Mouse (Mus musculus) urinary bladder, postnatal 4 days (tissue): ENCODE data around the gene Tmprss9.
A peak's percentile ranks its signal among the peaks of the same experiment; 100 is the strongest.

ENCODE experiments used
- DNase-seq, 2 experiments: peaks; one replicate each; pipeline ENCODE4 v3.0.0; 2021 to 2022; ENCODE audit warnings: low spot score in 2 of 2

Gene Tmprss9

DNA sequence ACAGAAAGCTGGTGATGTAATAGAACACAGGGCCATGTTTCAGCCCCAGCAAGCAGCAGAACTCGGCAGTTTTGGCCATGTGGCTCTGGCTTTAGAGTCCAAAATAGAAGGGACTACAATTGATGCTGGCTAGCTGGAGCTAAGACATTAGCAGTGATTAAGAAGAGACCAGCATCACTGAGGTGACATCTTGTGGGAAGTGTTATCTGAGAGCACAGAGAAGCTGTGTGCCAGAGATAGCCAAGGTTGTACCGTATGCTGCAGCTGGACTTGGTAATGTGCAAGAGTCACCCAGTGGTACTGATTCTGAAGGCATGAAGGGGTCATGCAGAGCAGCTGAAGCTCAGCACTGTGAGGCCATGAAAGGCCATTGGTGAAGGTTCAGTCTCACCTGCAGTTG, 43.6 kb downstream of the Tmprss9 start:
- no peak for DNase-seq

DNA sequence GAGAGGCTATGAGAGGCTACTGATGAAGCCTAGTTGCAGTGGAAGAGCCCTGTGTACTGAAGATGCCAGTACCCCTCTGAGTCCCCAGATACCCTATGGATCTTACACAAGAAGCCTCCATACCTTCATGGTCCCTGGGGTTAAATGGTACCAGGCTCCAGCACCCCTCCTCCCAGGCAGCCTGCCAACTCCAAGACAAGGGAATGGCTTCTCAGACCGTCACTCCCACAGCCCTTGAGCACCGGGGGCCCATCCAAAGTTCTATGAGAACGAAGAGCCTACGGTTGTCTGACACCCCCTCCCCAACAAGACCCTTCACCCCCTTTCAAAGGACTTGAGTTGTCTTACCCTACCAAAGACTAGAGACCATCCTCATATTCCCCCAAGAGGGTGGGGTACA, 44.1 kb downstream of the Tmprss9 start:
- DNase-seq: no peak

DNA sequence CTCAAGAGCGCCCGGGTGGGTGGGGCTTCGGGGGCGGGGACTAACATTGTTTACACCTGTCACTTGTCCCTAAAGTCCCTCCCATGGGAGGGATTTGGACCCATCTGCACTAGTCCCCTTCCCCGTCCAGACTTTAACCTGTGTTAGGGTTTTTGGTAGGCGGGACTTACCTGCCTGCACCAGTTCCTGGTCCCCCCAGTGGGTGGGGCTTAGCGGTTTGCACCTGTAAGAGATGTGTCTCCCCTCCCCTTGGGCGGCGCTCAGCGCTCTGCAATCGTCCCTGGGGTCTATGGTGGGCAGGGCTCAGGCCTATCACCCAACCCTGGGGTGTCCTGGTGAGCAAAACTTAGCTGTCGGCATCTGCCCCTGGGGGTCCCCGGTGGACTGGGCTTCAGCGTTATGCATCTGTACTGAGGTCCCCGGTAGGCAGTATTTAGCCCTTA, 45.7 kb downstream of the Tmprss9 start:
- no peak for DNase-seq

DNA sequence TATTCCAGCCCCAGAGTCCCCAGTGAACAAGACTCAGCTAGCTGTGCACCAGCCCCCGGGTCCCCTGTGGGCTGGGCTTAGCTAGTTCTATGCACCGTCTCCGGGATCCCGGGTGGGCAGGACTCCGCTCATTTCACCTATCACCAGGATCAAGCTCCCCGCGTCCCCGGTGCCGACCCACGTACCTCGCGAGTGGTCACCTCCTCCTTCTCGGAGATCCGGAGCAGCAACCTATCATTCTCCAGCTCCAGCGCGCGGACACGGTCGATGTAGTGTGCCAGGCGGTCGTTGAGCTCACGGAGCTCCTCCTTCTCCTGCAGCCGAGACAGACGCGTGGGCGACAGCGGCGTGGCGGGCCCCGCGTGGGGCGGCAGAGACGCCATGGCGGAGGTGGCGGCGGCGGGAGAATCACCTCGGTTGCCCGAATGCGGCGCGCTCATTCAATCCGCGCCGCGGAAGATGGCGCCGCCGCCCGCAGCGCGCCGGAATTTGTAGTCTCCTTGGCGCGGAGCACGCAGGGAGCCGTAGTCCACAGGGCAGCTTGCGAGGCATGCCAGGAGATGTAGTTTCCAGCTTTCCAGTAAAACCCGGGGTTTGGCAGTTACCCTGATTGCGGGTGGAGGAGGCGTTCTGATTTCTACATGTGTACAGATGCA, 46.3 kb downstream of the Tmprss9 start, which contains the start of gene Lmnb2:
TSS of gene Lmnb2 (minus strand) at position 467 of the 656 bp plus-strand sequence.
- DNase-seq: peak in 1 of 2 experiments; percentile 58

DNA sequence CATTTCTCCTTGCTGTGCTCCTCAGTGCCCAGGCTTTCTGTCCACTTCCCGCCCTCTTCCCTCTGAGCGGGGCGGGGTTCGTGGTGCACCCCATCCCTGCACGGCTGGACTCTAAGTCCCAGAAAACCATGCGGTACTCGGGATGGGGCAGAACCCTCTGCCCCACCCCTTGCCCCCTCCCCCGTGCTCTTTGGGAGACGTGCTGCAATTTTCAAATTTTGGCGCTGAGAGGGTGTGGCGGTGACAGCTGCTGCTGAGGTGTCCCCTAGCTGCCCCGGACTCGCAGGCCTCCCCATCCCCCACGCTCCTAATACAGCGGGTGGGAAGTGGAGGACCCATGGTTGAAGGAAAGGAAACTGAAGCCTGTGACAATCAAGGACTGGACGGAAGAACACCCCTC, 50.3 kb downstream of the Tmprss9 start:
- no peak for DNase-seq

DNA sequence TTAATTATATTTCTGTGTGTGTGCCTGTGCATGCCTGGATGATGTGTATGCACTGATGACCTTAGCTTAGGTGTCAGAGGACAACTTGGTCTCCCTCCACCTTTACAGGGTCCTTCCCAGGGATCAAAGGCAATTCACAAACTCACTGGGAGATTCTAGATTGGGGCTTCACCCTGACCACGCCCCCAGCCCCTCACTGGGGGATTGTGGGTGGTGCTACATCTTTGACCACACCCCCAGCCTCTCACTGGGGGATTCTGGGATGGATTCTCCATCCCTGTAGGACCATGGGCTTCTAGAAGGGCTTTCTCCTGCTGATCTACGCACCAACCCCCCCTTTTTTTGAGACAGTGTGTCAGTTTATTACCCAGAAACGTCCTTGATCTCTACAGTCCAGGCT, 53.8 kb downstream of the Tmprss9 start:
- no peak for DNase-seq

DNA sequence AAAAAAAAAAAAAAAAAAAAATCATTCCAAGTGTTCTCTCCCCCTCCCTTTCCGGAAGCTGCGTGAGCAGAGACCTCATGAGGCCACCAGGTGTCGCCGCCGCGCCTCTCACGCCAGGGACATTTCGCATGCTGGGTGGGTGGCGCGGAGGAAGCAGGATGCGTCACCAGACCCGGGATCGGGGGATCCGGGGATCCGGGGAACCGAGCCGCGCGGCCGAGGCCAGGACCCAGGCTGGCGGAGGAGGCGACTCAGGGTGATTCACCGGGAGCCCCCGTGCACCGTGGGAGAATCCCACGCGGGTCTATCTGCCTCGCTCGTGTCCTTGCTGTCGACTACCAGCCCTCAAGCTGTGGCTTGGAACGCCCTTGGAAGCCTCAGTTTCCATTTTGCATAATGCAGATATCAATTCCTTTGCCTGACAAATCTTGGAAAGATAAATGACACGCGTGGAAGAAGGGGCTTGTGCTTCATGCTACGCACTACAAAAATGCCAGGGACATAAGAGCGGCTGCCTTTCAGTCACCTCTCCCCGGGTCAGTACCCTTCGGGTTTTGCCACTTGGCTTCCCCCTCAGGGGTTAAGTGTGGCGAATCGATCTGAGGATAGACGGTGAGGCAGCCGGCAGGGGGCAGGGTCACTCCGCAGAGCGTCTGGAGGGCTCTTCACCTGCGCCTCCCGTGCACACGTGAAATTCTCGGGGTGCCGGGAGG, 57.1 kb downstream of the Tmprss9 start:
- peak; percentile 87 to 92 for DNase-seq

DNA sequence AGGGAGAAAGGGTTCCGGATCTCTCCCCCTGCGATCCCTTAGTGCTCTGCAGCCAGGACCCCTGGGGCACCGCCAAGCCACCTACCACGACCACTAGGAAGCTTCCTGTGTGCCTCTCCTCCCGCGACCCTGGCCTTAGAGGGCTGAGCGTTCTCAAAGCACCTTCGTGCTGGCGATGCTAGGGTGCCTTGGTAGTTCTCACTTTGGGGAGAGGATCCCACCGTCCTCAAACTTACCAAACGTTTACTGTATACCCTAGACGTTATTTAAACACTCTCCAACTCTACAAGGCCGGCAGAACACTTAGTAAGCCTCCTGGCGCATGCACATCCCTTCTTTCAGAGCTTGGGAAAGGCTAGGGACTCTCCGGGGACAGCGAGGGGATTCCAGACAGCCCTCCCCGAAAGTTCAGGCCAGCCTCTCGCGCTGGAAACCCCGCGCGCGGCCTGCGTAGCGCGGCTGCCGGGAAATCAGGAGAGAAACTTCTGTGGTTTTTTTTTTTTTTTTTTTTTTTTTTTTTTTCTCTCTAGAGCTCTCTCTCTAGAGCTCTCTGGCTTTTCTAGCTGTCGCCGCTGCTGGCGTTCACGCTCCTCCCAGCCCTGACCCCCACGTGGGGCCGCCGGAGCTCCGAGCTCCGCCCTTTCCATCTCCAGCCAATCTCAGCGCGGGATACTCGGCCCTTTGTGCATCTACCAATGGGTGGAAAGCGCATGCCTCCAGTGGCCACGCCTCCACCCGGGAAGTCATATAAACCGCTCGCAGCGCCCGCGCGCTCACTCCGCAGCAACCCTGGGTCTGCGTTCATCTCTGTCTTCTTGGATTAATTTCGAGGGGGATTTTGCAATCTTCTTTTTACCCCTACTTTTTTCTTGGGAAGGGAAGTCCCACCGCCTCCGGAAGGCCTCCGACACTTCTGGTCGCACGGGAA, 57.9 kb downstream of the Tmprss9 start, which contains the start of gene Gadd45b:
TSS of gene Gadd45b (plus strand) at position 775 of the 928 bp plus-strand sequence.
- peak; percentile 99 to 100 for DNase-seq

DNA sequence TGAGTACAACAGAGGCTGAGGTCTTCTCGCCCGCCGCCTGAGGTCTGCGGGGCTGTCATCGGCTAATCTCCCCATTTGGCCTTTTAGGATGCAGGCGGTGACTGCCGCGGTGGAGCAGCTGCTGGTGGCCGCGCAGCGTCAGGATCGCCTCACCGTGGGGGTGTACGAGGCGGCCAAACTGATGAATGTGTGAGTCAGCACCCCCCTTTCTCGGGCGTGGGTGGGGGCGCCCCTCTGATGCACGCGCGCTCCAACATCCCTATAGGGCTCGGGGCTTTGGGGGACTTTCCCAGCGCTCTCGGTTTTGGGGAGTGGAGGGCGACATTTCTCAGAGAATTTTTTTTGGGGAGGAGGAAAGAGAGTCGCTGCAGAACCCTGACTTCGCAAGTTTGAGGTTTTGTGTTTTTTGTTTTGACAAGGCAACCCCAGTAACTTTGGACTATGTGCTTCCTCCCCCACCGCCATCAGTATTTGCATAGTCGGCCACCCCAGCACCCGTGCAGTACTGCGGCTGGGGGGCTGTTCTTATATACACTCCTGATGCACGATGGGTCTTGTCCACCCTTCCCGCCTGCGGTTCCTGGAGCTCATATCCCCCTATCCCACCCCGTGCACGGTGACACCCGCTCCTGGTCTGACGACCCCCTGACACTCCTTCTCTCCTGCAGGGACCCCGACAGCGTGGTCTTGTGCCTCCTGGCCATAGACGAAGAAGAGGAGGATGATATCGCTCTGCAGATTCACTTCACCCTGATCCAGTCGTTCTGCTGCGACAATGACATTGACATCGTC, 58.9 kb downstream of the Tmprss9 start:
- DNase-seq: no peak

DNA sequence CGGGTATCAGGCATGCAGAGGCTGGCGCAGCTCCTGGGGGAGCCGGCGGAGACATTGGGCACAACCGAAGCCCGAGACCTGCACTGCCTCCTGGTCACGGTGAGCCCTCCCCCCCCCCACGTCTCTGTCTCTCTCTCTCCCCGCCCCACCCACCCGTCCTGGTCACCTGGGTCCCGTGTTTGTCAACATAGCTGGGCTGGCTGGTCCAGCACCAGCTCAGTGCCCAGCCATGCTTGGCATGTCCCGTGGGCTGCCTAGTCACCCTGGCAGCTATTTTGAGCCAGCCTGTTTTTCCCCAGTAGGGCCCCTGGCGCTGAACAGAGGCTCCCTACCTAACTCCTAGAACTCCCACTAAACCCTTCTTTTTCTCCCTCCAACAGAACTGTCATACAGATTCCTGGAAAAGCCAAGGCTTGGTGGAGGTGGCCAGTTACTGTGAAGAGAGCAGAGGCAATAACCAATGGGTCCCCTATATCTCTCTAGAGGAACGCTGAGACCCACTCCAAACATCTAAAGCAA, 59.6 kb downstream of the Tmprss9 start:
- no peak for DNase-seq

DNA sequence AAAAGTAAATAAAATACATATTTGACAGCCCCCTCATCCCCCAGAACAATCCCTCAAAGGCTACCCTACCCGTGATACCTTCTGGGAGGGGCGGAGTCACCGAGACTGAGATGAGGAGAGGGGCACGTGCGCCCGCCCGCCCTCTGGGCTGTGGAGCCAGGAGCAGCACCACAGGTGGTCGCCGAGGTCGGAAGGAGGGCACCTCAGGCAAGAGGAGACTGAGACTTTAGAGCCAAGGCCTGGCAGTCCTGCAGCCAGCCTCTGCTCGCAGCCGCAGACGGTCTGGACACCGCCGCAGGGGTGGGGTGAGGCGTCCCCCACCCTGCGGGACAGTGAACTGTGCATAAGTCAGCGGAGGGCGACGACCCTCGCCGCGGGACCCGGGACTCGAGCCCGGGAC, 60.0 kb downstream of the Tmprss9 start:
- DNase-seq: no peak

DNA sequence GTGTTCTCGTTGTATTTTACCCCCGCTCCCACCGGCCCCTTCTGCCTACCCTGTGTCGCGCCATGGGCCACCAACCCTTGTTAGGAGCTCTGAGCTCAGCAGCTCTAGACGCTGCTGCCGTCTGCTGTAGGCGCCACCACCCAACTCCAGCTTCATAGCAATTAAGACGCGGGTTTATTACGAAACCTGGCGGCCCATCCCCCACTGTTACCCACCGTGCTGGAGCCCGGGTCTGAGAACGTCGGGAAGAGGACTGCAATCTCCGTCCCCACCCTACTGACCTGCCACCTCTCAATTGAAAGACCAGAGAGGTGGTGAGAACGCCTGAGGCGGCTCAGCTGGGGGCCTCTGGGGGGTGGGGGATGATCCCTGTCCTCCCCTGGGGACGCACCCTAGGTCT, 60.6 kb downstream of the Tmprss9 start:
- DNase-seq: no peak

DNA sequence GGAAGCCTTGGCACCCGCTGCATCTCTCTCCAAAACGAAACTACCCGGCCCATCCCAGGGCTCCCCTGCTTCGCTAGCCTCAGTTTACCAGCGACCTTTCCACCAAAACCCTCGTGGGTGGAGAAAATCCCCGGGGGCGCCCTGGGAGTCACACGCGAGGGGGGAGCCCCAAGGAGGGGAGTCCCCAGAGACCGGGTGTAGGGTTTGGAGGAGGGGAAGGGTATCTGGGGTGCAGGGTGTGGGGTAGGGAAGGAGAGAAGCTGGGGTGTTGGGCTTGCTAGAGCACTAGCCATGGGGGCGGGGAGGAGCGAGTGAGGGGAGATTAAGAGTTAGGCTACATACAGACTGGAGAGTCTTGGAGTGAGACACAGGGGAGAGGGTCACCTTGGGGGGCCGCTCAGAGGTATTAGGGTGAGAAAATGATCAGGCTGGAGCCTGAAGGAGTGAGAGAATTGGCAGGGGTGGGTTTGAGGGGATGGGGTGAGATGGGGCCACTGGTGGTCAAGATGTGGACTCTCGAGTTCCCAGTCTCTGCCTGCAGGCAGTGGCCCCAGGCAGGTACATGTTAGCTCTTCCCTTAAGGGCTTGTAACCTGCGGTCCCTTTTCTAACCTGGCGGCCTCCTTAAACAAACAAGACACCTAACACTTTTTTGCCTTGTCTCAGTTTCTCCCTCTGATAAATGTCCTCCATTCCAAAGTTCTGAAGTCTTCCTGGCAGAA, 61.2 kb downstream of the Tmprss9 start:
- no peak for DNase-seq

DNA sequence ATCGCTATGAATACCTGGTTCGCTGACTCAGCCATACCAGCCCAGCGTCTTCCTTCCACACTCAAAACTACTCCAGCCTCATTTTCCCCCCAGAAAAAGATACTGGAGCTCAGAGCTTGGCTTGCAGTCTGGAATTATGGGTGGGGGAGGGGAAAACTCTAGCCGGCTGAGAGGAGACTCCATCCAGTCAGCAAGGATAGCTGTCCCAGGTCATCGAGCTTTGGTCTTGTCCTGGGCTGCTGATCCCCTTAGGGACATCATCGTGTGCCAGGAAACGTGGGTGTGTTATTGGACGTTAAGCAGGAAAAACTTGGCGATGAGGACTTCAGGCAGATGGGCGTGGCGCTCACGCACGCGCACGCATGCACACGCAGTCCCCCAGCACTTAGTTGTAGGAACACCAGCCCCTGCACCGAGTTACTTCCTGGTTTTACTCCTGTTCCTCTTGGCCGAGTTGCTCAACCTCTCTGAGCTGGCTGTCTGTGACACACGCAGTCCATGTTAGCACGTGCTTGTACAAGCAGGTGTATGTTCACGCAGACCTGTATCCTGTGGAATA, 61.9 kb downstream of the Tmprss9 start:
- no peak for DNase-seq

DNA sequence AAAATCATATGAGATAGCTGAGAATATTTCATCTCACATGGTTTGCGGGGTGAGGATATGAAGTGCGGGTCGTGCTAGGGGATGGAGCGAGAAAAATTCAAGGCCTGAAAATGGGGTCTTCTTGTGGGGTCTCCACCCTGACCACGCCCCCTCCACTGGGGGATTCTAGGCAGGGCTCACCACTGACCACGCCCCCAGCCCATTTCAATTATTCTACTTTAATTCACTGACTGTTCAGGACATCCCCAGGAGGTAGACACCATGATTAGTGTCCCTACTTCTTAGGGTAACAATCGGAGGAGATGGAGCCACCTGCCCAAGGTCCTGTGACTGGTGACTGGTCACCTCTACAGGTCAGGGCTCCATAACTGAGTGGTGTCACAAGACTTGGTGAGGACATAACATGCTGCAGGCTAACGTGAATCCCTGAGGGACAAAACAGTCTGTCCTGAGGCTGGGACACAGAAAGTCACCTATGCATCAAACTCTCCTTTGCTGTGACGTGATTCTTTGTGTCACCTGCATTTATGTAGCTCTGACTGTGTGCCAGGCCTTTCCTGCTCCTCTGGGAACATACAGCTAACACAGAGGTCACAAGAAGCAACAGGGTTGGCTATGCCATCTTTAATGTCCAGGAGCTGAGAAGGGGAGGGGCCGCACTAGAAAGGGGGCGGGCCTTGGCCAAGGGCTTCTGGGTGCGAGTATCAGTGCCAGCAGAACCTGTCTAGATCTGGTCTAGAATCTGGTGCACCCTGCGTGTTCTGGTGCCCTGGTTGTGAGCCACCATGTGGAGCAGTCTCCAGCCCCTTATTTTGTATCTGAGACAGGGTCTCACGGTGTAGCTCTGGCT, 62.7 kb downstream of the Tmprss9 start:
- DNase-seq: no peak

DNA sequence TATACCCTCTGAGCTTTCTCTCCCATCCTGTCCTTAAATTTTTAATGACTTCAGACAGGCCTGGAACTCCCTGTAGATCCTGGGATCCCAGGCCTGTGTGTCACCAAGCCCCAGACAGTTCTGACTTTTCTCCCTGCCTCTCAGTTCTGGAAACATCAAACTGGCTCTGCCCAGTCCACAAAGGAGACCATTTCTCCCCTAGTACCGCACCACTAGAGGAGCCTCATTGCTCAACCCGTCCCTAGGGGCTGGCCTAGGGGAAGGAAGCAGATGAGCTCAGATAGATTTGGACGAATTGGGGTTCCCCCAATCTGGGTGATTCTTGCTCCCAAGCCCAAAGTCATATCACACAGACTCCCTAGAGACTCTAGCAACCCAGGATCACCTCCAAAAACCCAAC, 63.6 kb downstream of the Tmprss9 start:
- no peak for DNase-seq

DNA sequence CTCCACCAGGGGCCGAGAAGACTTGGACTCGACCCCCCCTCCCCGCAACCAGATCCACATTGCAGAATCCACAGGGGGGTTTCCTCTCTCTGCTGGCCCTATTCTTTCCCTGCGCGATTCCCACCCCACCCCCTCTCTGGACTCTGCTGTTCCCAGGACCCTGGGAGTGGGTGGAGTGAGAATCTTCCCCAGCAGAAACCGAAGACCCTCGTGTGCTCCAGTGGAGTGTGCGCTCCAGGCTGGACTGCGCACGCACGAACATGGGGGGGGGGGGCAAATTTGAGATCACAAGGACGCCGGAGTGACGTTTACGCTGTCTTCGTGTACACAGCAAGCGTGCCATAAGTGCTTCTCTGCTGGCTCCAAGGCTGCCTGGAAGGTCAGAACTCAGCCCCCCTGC, 64.0 kb downstream of the Tmprss9 start:
- no peak for DNase-seq

DNA sequence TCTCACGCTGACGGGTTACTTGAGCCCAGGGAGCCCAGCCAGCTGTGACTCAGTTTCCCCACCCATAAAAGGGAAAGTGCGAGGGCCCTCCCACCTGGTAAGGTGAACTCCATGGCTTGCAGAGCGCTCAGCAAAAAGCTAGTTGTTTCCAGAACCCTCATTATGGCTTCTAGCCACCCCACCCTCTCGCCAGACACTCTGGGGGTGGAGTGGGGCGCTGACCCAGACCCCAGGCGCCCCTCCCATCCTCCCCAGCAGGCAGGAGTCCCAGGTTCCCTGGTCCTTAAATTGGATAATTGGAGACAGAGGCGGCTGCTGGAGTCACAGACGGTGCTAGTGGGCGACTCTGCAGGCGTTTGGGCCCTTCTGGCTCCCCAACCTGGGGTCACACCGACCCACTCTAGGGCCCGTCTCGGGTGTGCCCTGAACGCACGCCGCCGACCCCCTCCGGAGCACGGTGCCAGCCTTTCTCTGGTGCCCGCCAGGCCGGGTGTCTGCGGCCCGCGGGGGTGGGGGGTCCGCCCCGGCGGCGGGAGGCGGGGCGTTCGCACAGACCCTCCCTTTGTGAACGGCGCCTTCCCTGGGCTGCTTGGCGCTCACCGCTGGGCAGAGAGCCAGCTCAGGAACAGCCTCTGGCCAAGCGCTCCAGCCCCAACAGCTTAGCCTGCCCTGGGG, 64.6 kb downstream of the Tmprss9 start:
- DNase-seq: peak; percentile 74 to 81

DNA sequence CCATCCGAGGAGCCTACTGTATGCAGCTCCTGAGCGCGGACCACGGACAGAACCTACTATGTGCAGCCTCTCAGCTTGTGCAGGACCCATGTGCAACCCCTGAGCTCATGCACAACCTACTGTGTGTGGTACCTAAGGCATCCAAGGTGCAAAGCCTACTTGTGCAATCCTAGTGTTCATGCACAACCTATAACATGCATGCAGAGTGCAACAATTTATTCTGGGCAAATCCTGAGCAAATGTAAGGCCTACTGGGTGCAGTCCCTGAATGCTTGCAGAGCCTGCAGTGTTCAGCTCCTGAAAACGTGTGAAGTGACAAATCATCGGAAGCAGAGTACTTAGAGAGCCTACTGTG, 65.1 kb downstream of the Tmprss9 start:
- DNase-seq: no peak
